Mouse (Mus musculus) left cerebral cortex, adult 11 months (tissue): Measurements from ENCODE around the gene Atp2c1.

Experiments used
- DNase-seq: peaks from one replicate; pipeline ENCODE4 v3.0.0; 2022; ENCODE audit warnings: low spot score

Atp2c1 gene

GRCm38 (mm10) chr9:105527219-105527618, at the start of gene Atp2c1:
TSS of gene Atp2c1 (minus strand) at chr9:105527319.
- DNase-seq, result no peak

DNA sequence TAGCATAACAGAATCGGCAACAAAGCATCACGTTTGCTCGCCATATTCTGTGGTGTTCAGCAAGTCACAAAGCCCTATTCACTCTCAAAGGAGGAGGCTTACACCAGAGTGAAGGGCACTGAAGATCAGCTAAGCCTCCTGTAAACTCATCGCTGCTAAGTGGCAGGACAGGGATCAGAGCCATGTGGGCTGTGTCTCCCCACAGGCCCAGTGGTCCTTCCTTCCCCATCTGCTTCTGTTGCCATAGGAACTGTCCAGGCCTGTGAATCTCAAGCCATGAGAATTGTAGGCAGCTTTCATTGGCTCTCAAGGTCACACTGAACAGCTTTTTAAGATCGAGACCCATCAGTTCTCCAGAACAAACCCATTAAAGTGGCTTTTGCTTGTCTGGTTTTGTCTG, 30.3 kb upstream of the Atp2c1 start:
- no peak for DNase-seq

GRCm38 (mm10) chr9:105556141-105556735, 29.1 kb upstream of the Atp2c1 start:
- DNase-seq, result no peak

- no peak for DNase-seq
Measured at GRCm38 (mm10) chr9:105554439-105554807, 27.3 kb upstream of the Atp2c1 start.

GRCm38 (mm10) chr9:105553629-105554438, 26.7 kb upstream of the Atp2c1 start:
- DNase-seq, result no peak

GRCm38 (mm10) chr9:105551407-105551806, 24.3 kb upstream of the Atp2c1 start:
- no peak for DNase-seq

DNA sequence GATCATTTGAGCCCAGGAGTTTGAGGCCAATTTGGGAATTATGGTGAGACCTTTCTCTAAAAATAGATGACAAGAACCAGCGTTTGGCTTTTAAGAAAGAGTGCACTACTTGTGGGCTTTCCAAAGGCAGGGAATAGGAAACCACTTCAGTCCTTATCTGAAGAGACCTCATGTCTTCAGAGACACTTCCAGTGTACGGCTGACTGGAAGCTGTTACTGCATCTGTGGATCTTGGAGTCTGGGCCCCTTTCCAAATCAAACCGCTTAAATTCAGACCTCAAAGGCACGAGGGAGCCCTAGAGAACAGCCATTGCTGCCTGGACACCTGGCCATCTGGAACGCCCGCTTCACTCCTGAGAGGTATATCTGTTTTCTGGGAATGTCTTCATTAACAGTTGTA, 22.0 kb upstream of the Atp2c1 start:
- DNase-seq, result no peak

- no peak for DNase-seq
Measured at GRCm38 (mm10) chr9:105544013-105544750, 17.1 kb upstream of the Atp2c1 start.

DNA sequence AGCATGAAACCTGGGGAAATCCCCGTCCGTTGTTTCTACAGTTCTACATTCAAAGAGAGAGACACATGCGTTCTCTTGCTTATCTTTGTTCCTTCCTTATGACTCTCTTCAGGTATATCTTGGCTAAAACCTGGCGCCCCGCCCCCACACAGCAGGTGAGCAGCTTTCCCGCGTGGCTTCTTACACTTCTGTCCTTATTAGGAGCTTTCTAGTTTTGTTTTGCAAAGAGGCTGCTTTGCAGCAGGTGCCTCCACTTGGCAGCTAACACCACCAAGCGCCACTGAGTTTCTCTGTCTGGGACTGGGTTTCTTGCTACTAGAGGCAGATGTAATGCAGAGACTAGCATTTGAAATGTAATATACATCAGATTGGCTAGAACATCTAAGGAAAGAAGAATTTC, 10.4 kb upstream of the Atp2c1 start:
- no peak for DNase-seq

GRCm38 (mm10) chr9:105536877-105537276, 9.8 kb upstream of the Atp2c1 start:
- no peak for DNase-seq

DNA sequence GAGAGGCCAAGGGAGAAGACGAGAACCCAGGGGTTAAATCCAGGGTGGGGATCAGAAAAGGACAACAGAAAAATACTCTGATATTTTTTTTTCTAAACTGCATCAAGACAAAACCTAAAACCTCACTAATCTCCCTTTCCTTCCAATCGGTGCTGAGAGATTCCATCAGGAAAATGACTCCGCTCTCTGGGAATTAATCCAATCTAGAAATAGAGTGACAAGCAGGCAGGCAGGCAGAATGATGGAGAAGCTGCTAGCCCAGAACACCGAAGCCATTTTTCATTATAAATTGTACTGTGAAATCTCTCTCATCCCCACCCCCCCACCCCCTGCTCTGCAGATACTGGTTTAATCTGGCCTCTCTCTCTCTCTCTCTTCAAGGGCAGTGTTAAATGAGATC, 1.8 kb downstream of the Atp2c1 start:
- no peak for DNase-seq

DNA sequence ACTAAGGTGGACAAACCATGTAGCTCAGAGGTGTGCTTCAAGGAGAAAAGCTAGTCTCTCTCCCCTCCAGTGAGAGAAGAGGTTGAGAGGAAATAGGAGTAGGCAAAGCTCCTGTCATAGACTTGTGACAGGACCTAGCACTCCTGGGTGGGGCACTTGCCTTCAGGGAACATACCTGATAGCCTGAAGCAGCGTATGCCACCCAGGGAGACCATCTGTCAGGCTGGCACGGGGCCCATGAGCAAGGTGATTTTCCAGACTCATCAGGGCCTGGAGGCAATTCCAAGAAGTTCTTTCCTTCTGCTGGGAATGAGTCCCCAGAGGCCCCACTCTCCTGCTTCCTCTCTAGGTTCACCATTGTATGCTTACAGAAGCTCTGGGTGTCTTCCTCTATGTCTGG, 4.1 kb downstream of the Atp2c1 start:
- DNase-seq, result no peak

DNA sequence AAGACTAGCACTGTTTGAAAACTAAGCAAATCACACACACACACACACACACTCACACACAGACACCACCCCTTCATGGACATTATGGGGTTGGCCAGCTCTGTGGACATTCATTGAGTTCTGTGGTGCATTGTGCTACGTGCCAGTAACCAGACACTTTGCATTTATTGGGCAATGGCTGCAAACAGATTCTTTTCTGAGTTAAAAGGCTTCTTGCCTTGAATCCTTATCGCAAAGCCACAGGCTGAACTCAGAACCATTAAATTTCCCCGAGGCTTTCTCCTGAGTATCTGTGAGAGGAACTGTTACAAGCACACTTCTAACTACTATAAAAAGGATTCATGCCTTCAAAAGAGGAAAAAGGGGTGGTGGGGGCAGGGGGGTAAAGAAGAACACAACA, 5.1 kb downstream of the Atp2c1 start:
- no peak for DNase-seq

GRCm38 (mm10) chr9:105520776-105521552, 6.2 kb downstream of the Atp2c1 start:
- no peak for DNase-seq

GRCm38 (mm10) chr9:105519278-105519883, 7.7 kb downstream of the Atp2c1 start:
- DNase-seq, result peak; percentile 17

- no peak for DNase-seq
Measured at GRCm38 (mm10) chr9:105503690-105504089, 23.4 kb downstream of the Atp2c1 start.

DNA sequence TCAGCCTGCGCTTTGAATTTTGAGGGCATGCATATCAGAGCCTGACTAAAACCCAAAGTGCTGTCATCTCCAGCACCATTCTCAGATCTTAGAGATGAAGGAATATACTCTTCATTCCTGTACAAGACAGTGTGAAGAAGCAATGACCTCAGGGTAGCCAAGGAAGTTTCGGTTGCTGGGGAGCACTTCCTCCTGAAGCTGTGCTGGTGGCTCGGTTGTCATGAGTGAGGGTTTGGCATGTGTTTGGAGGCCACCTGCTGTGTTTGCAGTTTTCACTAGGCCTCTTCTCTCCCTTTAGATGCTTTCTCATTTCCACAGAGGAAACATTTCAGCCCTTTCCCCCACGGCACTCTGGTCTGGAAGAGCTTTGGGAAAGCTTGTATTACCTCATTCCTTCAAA, 24.7 kb downstream of the Atp2c1 start:
- no peak for DNase-seq

- peak; percentile 67 for DNase-seq
Measured at GRCm38 (mm10) chr9:105495316-105496174, 31.6 kb downstream of the Atp2c1 start.

DNA sequence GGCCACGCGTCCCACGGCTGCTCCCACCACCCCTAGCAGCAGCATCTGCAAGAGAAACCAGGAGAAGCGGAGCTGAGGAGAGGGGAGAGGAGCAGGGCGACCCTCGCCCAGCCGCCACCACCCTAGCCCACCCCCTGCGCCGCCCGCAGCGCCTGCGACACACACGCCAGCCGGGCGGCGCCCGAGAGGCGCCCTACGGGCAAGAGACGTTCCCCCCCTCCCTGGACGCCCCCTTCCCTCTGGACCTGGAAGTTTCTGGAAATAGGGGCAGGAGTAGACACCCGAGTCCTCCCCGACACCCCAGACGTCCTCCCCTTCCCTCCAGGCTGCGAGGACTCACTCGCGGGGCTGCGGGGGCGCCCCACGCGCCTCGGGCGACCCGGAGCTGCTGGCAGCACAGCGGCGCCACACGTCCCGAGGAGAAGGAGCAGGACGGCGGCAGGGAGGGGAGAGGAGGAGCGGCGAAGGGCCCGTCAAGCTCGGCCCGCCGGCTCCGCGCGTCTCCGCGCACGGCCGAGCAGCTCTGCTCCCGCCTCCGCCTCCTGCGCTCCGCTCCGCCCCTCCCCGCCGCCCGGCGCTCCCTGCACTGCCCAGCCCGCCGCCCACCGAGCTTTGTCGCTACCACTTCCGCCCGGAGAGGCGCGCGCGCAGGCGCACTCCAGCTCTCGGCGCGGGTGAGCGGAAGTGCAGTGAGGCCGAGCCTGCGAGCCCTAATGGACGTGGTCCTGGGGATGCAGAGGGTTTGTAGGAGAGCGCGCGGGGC, 32.4 kb downstream of the Atp2c1 start:
- DNase-seq, result peak; percentile 96

- no peak for DNase-seq
Measured at GRCm38 (mm10) chr9:105492744-105493143, 34.4 kb downstream of the Atp2c1 start.
